Mouse (Mus musculus) megakaryocyte, embryonic 14.5 days (primary cell): Measurements from ENCODE around the gene Cox17. TPM values are rescaled to one million over a fixed set of nuclear protein-coding genes. Genes with fewer than 3 reads are reported as not detected.

Experiments used
- H3K27me3 ChIP-seq: replicated peaks from 2 replicates; pipeline ENCODE3; 2012; ENCODE audit warnings: inconsistent platforms
- H3K36me3 ChIP-seq: replicated peaks from 2 replicates; pipeline ENCODE3; 2012; ENCODE audit warnings: low read length, inconsistent platforms, mixed read lengths
- H3K4me1 ChIP-seq: 2 replicates; pipeline ENCODE4 v1.6.1; 2012; ENCODE audit warnings: inconsistent platforms
- H3K4me3 ChIP-seq: replicated peaks from 2 replicates; pipeline ENCODE3; 2012; ENCODE audit warnings: moderate library complexity, mild to moderate bottlenecking, inconsistent platforms
- H3K9me3 ChIP-seq: 2 replicates; pipeline ENCODE4 v1.6.1; 2012; ENCODE audit warnings: inconsistent platforms
- FLI1 ChIP-seq: IDR thresholded peaks from 2 replicates; pipeline ENCODE4 v1.6.1; 2012; ENCODE audit warnings: low read length, inconsistent platforms, mixed read lengths
- GATA1 ChIP-seq: IDR thresholded peaks from 3 replicates; pipeline ENCODE4 v1.6.1; 2012; ENCODE audit warnings: mixed read lengths, low read length, inconsistent platforms, borderline replicate concordance
- polyA plus RNA-seq: library from polyadenylated mRNA; stranded (reverse); fragments of >175 nt; gene quantifications from 2 replicates; pipeline ENCODE4 v1.2.3, GENCODE M21; 2012; ENCODE audit warnings: low replicate concordance; ENCODE audit not compliant: insufficient read depth

Gene Cox17
- polyA plus RNA-seq, 1 experiment: 292 TPM

DNA sequence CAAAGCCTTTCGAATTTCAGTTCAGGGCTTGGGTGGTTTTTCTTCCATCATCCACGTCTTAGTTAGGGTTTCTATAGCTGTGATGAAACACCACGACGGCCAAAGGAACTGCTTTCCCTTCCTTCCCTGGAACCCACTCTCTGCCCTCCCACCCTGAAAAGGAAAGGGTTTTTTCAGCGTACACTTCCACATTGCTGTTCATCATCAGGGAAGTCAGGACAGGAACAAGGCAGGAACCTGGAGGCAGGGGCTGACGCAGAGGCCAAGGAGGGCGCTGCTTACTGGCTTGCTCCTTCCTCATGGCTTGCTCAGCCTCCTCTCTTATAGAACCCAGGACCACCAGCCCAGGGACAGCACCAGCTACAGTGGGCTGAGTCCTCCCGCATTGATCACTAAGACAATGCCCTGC lies 30.1 kb downstream of the Cox17 start:
- H3K9me3 ChIP-seq: no peaks in the 10 kb centered on the region
- H3K4me3 ChIP-seq: peak overlapping the region; percentile 90
- H3K4me1 ChIP-seq: peaks cover 76% of the 10 kb centered on the region
- peaks cover 9% of the 10 kb centered on the region for H3K36me3 ChIP-seq
- TF ChIP-seq FLI1 (no peak), GATA1 (no peak)
- no peaks in the 10 kb centered on the region for H3K27me3 ChIP-seq

DNA sequence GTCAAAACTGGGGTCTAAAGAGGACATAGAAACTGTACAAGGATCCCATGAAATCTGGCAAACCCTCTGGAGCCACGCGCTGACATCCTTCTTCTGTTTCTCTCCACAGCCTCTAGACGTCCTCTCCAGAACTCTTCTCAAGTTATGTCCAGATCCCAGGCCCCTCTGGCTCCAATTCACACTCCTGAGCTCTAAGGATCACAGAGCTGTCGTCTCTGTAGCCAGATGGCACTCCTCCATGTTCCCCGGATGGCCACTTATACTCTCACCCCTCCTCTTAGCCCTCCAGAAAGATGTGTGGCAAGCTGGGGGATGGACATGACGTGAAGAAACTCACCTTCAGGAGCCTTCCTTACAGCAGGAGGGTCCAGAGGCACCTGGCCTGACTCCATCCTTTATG lies 30.8 kb downstream of the Cox17 start:
- Histone ChIP-seq H3K4me3 (peak overlapping the region; percentile 90), H3K4me1 (peaks cover 69% of the 10 kb centered on the region)

DNA sequence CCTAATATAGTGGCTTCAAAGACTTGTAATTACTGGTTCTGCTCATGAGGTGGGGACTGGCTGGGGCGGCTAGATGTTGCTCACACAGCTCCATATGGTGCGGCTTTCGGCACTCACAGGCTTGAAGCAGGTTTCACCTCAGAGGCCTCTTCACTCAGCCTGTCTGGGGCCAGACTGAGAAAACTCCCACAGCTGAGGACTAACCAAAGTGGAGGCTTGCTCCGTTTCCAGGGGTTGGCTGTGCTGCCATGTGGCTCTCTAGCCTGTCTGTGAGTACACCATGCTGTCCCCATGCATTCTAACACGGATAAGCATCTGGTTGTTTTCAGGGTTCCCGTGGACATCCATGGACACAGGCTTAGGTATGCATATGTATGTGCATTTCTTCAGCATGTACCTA lies 31.8 kb downstream of the Cox17 start:
- Histone ChIP-seq H3K4me1 (peaks cover 61% of the 10 kb centered on the region), H3K36me3 (peaks cover 9% of the 10 kb centered on the region), H3K27me3 (no peaks in the 10 kb centered on the region), H3K4me3 (no peak overlapping the region), H3K9me3 (no peaks in the 10 kb centered on the region)
- TF ChIP-seq FLI1 (no peak), GATA1 (no peak)

More for the DNA sequence above, 30.8 kb downstream of the Cox17 start:
- TF ChIP-seq FLI1: no peak
- H3K9me3 ChIP-seq: no peaks in the 10 kb centered on the region
- H3K27me3 ChIP-seq: no peaks in the 10 kb centered on the region
- H3K36me3 ChIP-seq: peaks cover 9% of the 10 kb centered on the region

DNA sequence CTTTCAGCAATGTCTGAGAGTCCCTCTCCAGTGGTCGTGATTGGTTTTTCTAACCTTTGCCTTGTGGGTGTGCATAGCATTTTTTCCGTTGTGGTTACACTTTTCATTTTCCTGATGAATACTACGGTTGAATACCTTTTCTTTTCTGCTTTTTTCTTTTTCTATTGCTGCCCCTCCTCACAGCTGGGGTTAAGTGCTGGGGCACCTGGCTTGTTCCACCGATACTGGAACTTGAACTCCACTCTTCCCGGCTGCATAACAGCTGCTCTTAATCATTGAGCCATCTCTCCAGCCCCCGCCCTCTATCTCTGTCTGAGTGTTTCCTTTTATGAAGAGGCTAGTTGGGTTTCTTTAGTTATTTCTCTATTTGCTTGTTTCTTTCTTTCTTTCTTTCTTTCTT lies 32.3 kb downstream of the Cox17 start:
- no peaks in the 10 kb centered on the region for H3K9me3 ChIP-seq

DNA sequence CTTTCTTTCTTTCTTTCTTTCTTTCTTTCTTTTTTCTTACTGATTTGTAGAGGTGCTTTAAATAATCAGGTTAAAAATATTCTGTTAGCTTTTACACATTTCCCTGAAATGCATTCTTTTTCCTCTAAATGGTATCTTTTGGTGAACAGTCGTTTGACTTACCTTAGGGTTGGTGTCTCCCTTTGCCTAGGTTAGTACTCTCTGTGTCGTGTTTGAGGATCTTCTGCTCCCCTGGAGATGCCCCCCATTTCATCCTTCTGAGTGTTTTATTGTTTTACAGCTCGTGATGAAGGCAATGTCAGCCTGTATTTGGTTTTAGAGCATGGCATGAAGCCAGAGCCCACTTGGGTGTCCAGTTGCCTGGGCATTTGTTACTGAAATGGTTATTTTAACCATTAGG lies 32.7 kb downstream of the Cox17 start:
- no peaks in the 10 kb centered on the region for H3K9me3 ChIP-seq
- no peak for TF ChIP-seq FLI1
- H3K27me3 ChIP-seq: no peaks in the 10 kb centered on the region
- peaks cover 9% of the 10 kb centered on the region for H3K36me3 ChIP-seq
- no peak overlapping the region for H3K4me3 ChIP-seq
- peaks cover 60% of the 10 kb centered on the region for H3K4me1 ChIP-seq

More for the DNA sequence above, 32.3 kb downstream of the Cox17 start:
- TF ChIP-seq GATA1: no peak
- no peak for TF ChIP-seq FLI1
- H3K36me3 ChIP-seq: peaks cover 9% of the 10 kb centered on the region
- no peaks in the 10 kb centered on the region for H3K27me3 ChIP-seq
- H3K4me1 ChIP-seq: peaks cover 61% of the 10 kb centered on the region
- H3K4me3 ChIP-seq: no peak overlapping the region

DNA sequence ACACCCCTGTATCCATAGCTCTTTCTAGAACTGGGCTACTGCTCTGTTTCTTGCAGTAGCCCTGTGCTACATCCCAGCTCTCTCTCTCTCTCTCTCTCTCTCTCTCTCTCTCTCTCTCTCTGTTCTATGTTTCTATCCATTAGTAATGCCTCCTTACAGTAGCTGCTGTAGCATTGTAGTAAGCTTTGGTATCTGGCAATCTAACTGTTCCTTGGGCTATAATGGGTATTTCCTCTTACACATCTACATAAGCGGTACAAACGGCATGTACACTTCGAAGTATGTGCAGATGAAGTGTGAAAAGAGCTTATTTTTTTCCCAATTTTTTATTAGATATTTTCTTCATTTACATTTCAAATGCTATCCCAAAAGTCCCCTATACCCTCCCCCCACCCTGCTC lies 33.1 kb downstream of the Cox17 start:
- H3K9me3 ChIP-seq: no peaks in the 10 kb centered on the region
- H3K4me1 ChIP-seq: peaks cover 60% of the 10 kb centered on the region
- no peak for TF ChIP-seq GATA1
- no peak for TF ChIP-seq FLI1
- peaks cover 9% of the 10 kb centered on the region for H3K36me3 ChIP-seq
- H3K4me3 ChIP-seq: no peak overlapping the region
- no peaks in the 10 kb centered on the region for H3K27me3 ChIP-seq

DNA sequence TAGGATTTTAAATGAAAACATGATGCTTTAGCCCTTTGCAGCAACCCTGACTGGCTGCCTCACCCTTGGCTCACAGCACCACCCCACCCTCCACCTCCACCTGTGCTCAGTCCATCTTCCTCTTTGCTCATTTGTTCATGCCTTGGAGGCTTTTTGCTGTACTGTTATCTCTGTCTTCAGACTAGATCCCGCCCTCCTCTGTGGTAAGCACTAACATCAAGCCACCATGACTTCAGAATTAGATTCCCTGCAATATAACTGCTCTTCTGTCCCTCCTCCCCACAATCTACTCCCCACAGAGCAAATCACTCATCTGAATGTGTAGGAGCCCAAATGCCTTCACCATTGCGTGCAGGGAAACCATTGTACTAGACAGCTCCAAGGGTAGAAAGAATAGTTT lies 36.9 kb downstream of the Cox17 start:
- no peaks in the 10 kb centered on the region for H3K27me3 ChIP-seq
- peaks cover 2% of the 10 kb centered on the region for H3K36me3 ChIP-seq
- H3K9me3 ChIP-seq: no peaks in the 10 kb centered on the region
- TF ChIP-seq GATA1: no peak
- TF ChIP-seq FLI1: no peak
- no peak overlapping the region for H3K4me3 ChIP-seq
- H3K4me1 ChIP-seq: peaks cover 54% of the 10 kb centered on the region

DNA sequence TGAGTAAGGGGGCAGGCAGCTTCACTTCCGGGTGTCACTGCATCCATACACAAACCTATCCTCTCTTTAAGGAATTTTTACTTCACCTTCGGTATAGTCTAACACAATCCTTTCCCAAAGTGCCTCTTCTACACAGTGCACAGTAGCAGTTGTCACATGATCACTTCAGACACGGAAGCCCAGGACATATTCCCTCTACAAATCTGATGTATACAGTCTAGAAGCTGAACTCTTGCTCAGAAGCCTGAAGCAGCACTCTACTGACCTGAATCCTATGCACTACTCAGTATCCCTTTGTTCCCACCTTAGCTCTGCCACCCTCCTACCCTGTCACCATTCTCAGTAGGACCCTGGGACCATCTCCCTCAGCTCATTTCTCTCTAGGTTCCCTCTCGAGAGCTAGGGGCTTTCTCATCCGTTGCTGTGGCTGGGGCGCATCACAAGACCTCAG lies 38.4 kb downstream of the Cox17 start:
- H3K4me1 ChIP-seq: peaks cover 57% of the 10 kb centered on the region
- no peaks in the 10 kb centered on the region for H3K27me3 ChIP-seq
- H3K4me3 ChIP-seq: no peak overlapping the region
- H3K9me3 ChIP-seq: no peaks in the 10 kb centered on the region
- no peak for TF ChIP-seq FLI1
- no peak for TF ChIP-seq GATA1
- H3K36me3 ChIP-seq: no peaks in the 10 kb centered on the region

DNA sequence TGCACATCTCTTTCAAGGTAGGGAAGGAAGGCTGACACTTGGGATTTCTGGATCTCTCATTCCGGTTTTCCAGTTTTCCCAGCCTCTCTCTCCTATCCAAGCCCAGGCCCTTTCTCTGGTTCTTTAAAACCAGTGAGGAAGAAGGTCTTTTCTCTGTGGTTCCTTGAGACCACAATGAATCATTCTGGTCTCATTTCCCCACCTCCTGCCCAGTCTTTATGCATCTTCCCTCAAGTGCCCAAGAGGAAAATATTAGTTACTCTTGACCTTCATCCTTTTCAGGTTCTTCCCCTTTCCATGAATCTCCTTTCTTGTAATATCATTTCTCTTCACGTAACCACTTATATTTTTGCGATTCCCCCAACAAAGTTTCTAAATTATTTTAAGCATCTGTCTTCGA lies 38.9 kb downstream of the Cox17 start:
- no peak for TF ChIP-seq FLI1
- TF ChIP-seq GATA1: no peak
- no peaks in the 10 kb centered on the region for H3K27me3 ChIP-seq
- no peak overlapping the region for H3K4me3 ChIP-seq
- H3K4me1 ChIP-seq: peaks cover 62% of the 10 kb centered on the region
- no peaks in the 10 kb centered on the region for H3K9me3 ChIP-seq
- no peaks in the 10 kb centered on the region for H3K36me3 ChIP-seq

DNA sequence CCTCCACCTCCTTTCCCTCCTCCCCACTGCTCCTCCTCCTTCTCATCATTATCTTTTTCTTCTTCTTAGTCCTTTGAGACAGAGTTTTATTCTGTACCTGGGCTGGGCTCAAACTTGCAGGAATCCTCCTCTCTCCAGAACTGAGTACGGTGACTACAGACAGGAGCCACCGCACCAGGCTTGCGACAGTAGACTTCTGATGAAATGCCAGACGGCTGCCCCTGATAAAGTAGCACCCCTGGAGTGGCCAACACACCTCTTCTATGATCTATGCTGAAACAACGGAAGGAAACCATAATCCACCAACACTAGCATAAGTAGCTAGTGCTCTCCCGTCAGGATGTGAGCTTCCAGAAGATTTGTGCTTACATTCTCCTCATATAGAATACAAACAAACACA lies 40.6 kb downstream of the Cox17 start:
- H3K4me1 ChIP-seq: peaks cover 69% of the 10 kb centered on the region
- no peak for TF ChIP-seq FLI1
- no peak for TF ChIP-seq GATA1
- H3K27me3 ChIP-seq: no peaks in the 10 kb centered on the region
- H3K9me3 ChIP-seq: no peaks in the 10 kb centered on the region
- no peaks in the 10 kb centered on the region for H3K36me3 ChIP-seq
- H3K4me3 ChIP-seq: no peak overlapping the region

DNA sequence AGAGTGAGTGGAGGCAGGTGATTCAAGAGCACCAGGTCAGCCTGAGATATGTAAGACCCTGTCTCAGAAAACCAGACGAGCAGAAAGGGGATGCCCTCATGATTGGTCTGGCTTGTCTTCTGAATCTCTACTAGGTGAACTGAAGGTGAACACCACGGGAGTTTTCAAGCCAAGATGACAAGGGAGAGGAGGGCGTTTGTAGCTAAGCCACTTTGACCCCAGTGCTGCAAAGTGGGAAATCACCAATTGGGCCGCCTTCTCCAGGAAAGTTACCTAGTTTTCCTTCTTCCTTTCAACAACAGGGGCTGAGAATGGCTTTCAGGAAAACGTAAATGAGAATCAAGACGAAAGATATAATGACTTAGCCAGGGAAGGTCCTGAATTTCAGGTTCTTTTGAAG lies 42.0 kb downstream of the Cox17 start:
- no peak overlapping the region for H3K4me3 ChIP-seq
- H3K4me1 ChIP-seq: peaks cover 79% of the 10 kb centered on the region
- TF ChIP-seq FLI1: no peak
- no peak for TF ChIP-seq GATA1
- H3K9me3 ChIP-seq: no peaks in the 10 kb centered on the region
- no peaks in the 10 kb centered on the region for H3K36me3 ChIP-seq
- no peaks in the 10 kb centered on the region for H3K27me3 ChIP-seq
